Mouse (Mus musculus) limb, embryonic 10.5 days (tissue): Measurements from ENCODE around the gene Adamts4. TPM values are rescaled to one million over a fixed set of nuclear protein-coding genes. Genes with fewer than 3 reads are reported as not detected.

Source experiments
- DNase-seq: peaks from one replicate; pipeline ENCODE4 v3.0.0-alpha.2; 2017; ENCODE audit warnings: low spot score
- H3K27ac ChIP-seq: fragments of 300-500 bp; sonication (generic); 2 replicates; pipeline ENCODE4 v1.5.1; 2016; ENCODE audit warnings: mild to moderate bottlenecking
- H3K27me3 ChIP-seq: fragments of 300-500 bp; sonication (generic); 2 replicates; pipeline ENCODE4 v1.6.1; 2016; ENCODE audit warnings: low read depth, mild to moderate bottlenecking; ENCODE audit not compliant: poor library complexity, severe bottlenecking
- H3K36me3 ChIP-seq: fragments of 300-500 bp; sonication (generic); 2 replicates; pipeline ENCODE4 v1.6.1; 2016; ENCODE audit warnings: mild to moderate bottlenecking, moderate library complexity
- H3K4me1 ChIP-seq: fragments of 300-500 bp; sonication (generic); 2 replicates; pipeline ENCODE4 v1.6.1; 2016
- H3K4me3 ChIP-seq: fragments of 300-500 bp; sonication (generic); 2 replicates; pipeline ENCODE4 v1.5.1; 2016; ENCODE audit warnings: mild to moderate bottlenecking, moderate library complexity
- H3K9me3 ChIP-seq: fragments of 300-500 bp; sonication (generic); replicated peaks from 2 replicates; pipeline ENCODE4 v1.6.1; 2016; ENCODE audit warnings: mild to moderate bottlenecking
- WGBS: fragments of 180-500 bp; shearing (Covaris S2); methylation state at CpG from one replicate; pipeline ENCODE4 v1.1.7; 2016; 5-methylcytosine and 5-hydroxymethylcytosine counted together
- polyA plus RNA-seq: library from polyadenylated mRNA; unstranded; fragments of >200 nt; fragmentation: Nextera tagmentation; extraction: Ambion mirVana; gene quantifications from 2 replicates; pipeline ENCODE4 v1.2.1, GENCODE M21; 2016

Gene Adamts4
- 7.3 and 10.5 TPM in 2 replicates for polyA plus RNA-seq

GRCm38 (mm10) chr1:171249913-171250600, at the start of gene Adamts4:
TSS of gene Adamts4 (plus strand) at chr1:171250421.
- DNase-seq: peak; percentile 58
- peaks cover 30% of the 10 kb centered on the region for H3K36me3 ChIP-seq
- H3K4me3 ChIP-seq: peak within 1 kb of the TSS; percentile 53
- H3K4me1 ChIP-seq: peaks cover 71% of the 10 kb centered on the region
- 18% methylated on average over 5 of the region's 5 CpGs for WGBS
- H3K27ac ChIP-seq: peak within 1 kb of the TSS; percentile 91
- no peaks in the 10 kb centered on the region for H3K27me3 ChIP-seq
- H3K9me3 ChIP-seq: no peaks in the 10 kb centered on the region

GRCm38 (mm10) chr1:171200769-171201168, 49.5 kb upstream of the Adamts4 start:
- H3K36me3 ChIP-seq: no peaks in the 10 kb centered on the region
- DNase-seq: no peak
- peaks cover 9% of the 10 kb centered on the region for H3K4me1 ChIP-seq
- no peak overlapping the region for H3K4me3 ChIP-seq
- WGBS: 98% methylated on average over 1 of the region's 1 CpGs
- no peak overlapping the region for H3K27ac ChIP-seq
- H3K27me3 ChIP-seq: peaks cover 35% of the 10 kb centered on the region
- H3K9me3 ChIP-seq: no peaks in the 10 kb centered on the region

GRCm38 (mm10) chr1:171203471-171204248, 46.6 kb upstream of the Adamts4 start:
- Histone ChIP-seq H3K4me1 (peaks cover 3% of the 10 kb centered on the region; the same call in 1 of the 2 replicates), H3K27ac (no peak overlapping the region), H3K36me3 (no peaks in the 10 kb centered on the region), H3K9me3 (no peaks in the 10 kb centered on the region), H3K4me3 (no peak overlapping the region), H3K27me3 (peaks cover 6% of the 10 kb centered on the region; the same call in 1 of the 2 replicates)
- DNase-seq: no peak
- WGBS: 59% methylated on average over 11 of the region's 11 CpGs

- DNase-seq: no peak
- peaks cover 3% of the 10 kb centered on the region; the same call in 1 of the 2 replicates for H3K4me1 ChIP-seq
- H3K4me3 ChIP-seq: no peak overlapping the region
- H3K27me3 ChIP-seq: 0 out of 2 replicates have a peak, but pooled peaks cover under 1% of the 10 kb centered on the region
- 41% methylated on average over 7 of the region's 7 CpGs for WGBS
- H3K36me3 ChIP-seq: no peaks in the 10 kb centered on the region
- no peak overlapping the region for H3K27ac ChIP-seq
- H3K9me3 ChIP-seq: no peaks in the 10 kb centered on the region
These were observed 46.0 kb upstream of the Adamts4 start for GRCm38 (mm10) chr1:171204249-171204644.

- H3K27me3 ChIP-seq: no peaks in the 10 kb centered on the region
- 81% methylated on average over 6 of the region's 6 CpGs for WGBS
- DNase-seq: no peak
- H3K4me1 ChIP-seq: peaks cover 3% of the 10 kb centered on the region; the same call in 1 of the 2 replicates
- H3K4me3 ChIP-seq: no peak overlapping the region
- no peak overlapping the region for H3K27ac ChIP-seq
- H3K9me3 ChIP-seq: no peaks in the 10 kb centered on the region
- H3K36me3 ChIP-seq: no peaks in the 10 kb centered on the region
These were observed 44.3 kb upstream of the Adamts4 start for GRCm38 (mm10) chr1:171205704-171206493.

GRCm38 (mm10) chr1:171209409-171209808, 40.8 kb upstream of the Adamts4 start:
- no peaks in the 10 kb centered on the region for H3K9me3 ChIP-seq
- no peaks in the 10 kb centered on the region for H3K4me1 ChIP-seq
- no peaks in the 10 kb centered on the region for H3K27me3 ChIP-seq
- H3K27ac ChIP-seq: no peak overlapping the region
- no peak overlapping the region for H3K4me3 ChIP-seq
- 40% methylated on average over 4 of the region's 4 CpGs for WGBS
- no peak for DNase-seq
- no peaks in the 10 kb centered on the region for H3K36me3 ChIP-seq

- Histone ChIP-seq H3K9me3 (no peaks in the 10 kb centered on the region), H3K36me3 (no peaks in the 10 kb centered on the region), H3K4me3 (no peak overlapping the region), H3K27me3 (no peaks in the 10 kb centered on the region), H3K27ac (no peak overlapping the region), H3K4me1 (no peaks in the 10 kb centered on the region)
- WGBS: 56% methylated on average over 3 of the region's 3 CpGs
- DNase-seq: no peak
These were observed 37.4 kb upstream of the Adamts4 start for GRCm38 (mm10) chr1:171212854-171213253.

GRCm38 (mm10) chr1:171213801-171214496, 36.3 kb upstream of the Adamts4 start, which contains the start of gene Nr1i3:
TSS of gene Nr1i3 (plus strand) at chr1:171213970.
- WGBS: 74% methylated on average over 10 of the region's 10 CpGs
- Histone ChIP-seq H3K4me3 (no peak within 1 kb of the TSS), H3K9me3 (no peaks in the 10 kb centered on the region), H3K27ac (no peak within 1 kb of the TSS), H3K36me3 (peaks cover 7% of the 10 kb centered on the region), H3K27me3 (no peaks in the 10 kb centered on the region), H3K4me1 (no peaks in the 10 kb centered on the region)
- no peak for DNase-seq

- DNase-seq: no peak
- peaks cover 9% of the 10 kb centered on the region for H3K4me1 ChIP-seq
- H3K27ac ChIP-seq: no peak overlapping the region
- H3K36me3 ChIP-seq: peaks cover 20% of the 10 kb centered on the region
- H3K27me3 ChIP-seq: no peaks in the 10 kb centered on the region
- 91% methylated on average over 18 of the region's 18 CpGs for WGBS
- H3K9me3 ChIP-seq: no peaks in the 10 kb centered on the region
- no peak overlapping the region for H3K4me3 ChIP-seq
These were observed 33.8 kb upstream of the Adamts4 start for GRCm38 (mm10) chr1:171216241-171216955.

- Histone ChIP-seq H3K27me3 (no peaks in the 10 kb centered on the region), H3K4me1 (peaks cover 25% of the 10 kb centered on the region), H3K27ac (no peak overlapping the region; the same call in 1 of the 2 replicates), H3K4me3 (peak overlapping the region; percentile 70), H3K36me3 (peaks cover 20% of the 10 kb centered on the region), H3K9me3 (no peaks in the 10 kb centered on the region)
- 12% methylated on average over 10 of the region's 10 CpGs for WGBS
- peak; percentile 92 for DNase-seq
These were observed 29.4 kb upstream of the Adamts4 start for GRCm38 (mm10) chr1:171220871-171221270.

- no peaks in the 10 kb centered on the region for H3K27me3 ChIP-seq
- peak overlapping the region; percentile 87 for H3K27ac ChIP-seq
- peak; percentile 40 for DNase-seq
- H3K9me3 ChIP-seq: no peaks in the 10 kb centered on the region
- peaks cover 25% of the 10 kb centered on the region for H3K4me1 ChIP-seq
- H3K36me3 ChIP-seq: peaks cover 20% of the 10 kb centered on the region
- peak overlapping the region; percentile 70 for H3K4me3 ChIP-seq
- 7% methylated on average over 22 of the region's 22 CpGs for WGBS
These were observed 28.7 kb upstream of the Adamts4 start for GRCm38 (mm10) chr1:171221281-171222193.
